Mouse (Mus musculus) cerebellum, adult 2 months (tissue): Measurements from ENCODE around the gene Trim7. TPM values are rescaled to one million over a fixed set of nuclear protein-coding genes. Genes with fewer than 3 reads are reported as not detected.
"Not testable (repeated sequence)": the region's sequence is repeated elsewhere in the genome, so short reads cannot be mapped to it uniquely, and the experiment has no call there.

Source experiments
- DNase-seq, 2 experiments: peaks; one replicate each; pipeline ENCODE4 v3.0.0; 2021
- H3K27ac ChIP-seq: fragments of 200-500 bp; 2 replicates; pipeline ENCODE4 v1.5.1; 2012; ENCODE audit warnings: low read length, control low read depth, inconsistent platforms; ENCODE audit not compliant: insufficient read depth
- H3K27me3 ChIP-seq: fragments of 200-500 bp; 2 replicates; pipeline ENCODE4 v1.6.1; 2012; ENCODE audit warnings: inconsistent platforms, mild to moderate bottlenecking, low read length, moderate library complexity; ENCODE audit not compliant: control insufficient read depth, insufficient read depth
- H3K4me1 ChIP-seq: fragments of 200-500 bp; 2 replicates; pipeline ENCODE4 v1.6.1; 2011; ENCODE audit warnings: low read length; ENCODE audit not compliant: control insufficient read depth, insufficient read depth
- H3K4me3 ChIP-seq: fragments of 200-500 bp; replicated peaks from 2 replicates; pipeline ENCODE3; 2011; ENCODE audit warnings: mild to moderate bottlenecking, low read depth, low read length, control low read depth; ENCODE audit not compliant: insufficient read depth
- CTCF ChIP-seq: fragments of 200-500 bp; IDR thresholded peaks from 2 replicates; pipeline ENCODE4 v1.5.1; 2011; ENCODE audit warnings: low read depth, mild to moderate bottlenecking, control low read depth, low read length, moderate library complexity, borderline replicate concordance; ENCODE audit not compliant: insufficient read depth
- POLR2A ChIP-seq: fragments of 200-500 bp; IDR thresholded peaks from 2 replicates; pipeline ENCODE4 v1.6.1; 2011; ENCODE audit warnings: low read length, control low read depth, borderline replicate concordance; ENCODE audit not compliant: insufficient read depth
- WGBS: fragments of 180-500 bp; shearing (Covaris S2); methylation state at CpG from one replicate; pipeline ENCODE4 v1.1.7; 2018; 5-methylcytosine and 5-hydroxymethylcytosine counted together
- polyA plus RNA-seq: library from polyadenylated mRNA; depleted of rRNA; stranded (reverse); fragments of >200 nt; gene quantifications from 2 replicates; pipeline ENCODE4 v1.2.3, GENCODE M21; 2012

Trim7 gene
- polyA plus RNA-seq, 1 experiment = 4.7 TPM

- Histone ChIP-seq H3K27me3 (no peaks in the 10 kb centered on the region), H3K4me1 (peaks cover 5% of the 10 kb centered on the region), H3K27ac (peak overlapping the region; percentile 31; the same call in 1 of the 2 replicates), H3K4me3 (peak overlapping the region; percentile 97)
- peak in 1 of 2 experiments; percentile 58 for DNase-seq
- no peak for TF ChIP-seq POLR2A
- 2% methylated on average over 23 of the region's 23 CpGs for WGBS
Observed at GRCm38 (mm10) chr11:48816281-48816781, 9.6 kb upstream of the Trim7 start.

DNA sequence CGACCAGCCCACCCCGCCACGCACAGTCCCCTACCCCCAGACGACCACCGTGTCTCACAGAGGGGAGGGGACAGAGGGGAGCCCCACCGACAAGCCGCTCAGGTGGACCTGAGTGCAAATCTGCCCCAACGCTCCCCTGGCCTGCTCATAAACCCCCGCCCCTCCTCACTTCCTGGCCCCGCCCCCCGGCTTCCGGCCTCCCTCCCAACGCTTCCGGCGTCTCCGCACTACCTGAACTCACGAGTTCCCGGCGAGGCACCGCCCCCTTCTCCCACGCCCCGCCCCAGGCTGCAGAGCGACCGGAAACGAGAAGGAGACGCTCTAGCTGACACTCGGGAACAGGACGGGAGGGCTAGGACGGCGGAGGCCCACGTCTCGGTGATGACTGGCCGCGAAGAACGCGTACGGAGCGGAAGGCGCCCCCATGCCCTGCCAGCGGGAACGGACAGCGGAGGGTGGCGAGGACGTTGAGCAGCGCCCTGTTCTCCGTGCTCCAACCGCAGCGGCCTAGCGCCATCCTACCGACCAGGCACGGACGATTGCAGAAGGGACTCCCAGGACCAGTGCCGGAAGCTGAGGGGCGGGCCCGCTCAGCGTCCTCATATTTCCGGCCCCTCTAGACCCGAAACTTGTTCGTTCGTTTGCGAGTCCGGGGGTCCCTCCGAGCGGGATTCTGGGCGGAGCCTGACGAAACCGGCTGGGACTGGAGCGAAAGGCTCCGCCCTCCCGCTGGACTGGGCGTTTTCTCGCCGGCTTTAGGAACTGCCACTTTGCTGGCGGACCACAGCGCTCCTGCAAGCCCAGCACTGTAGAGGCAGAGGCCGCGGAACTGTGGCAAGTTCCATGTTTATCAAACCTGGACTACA, 8.9 kb upstream of the Trim7 start, which contains the start of gene Trim41:
Gene Trim41 (minus strand): TSS at position 554 of the 866 bp plus-strand sequence.
- H3K4me1 ChIP-seq = peaks cover 5% of the 10 kb centered on the region
- no peaks in the 10 kb centered on the region for H3K27me3 ChIP-seq
- under 1% methylated on average over 75 of the region's 77 CpGs for WGBS
- H3K27ac ChIP-seq = peak within 1 kb of the TSS; percentile 98
- peak; percentile 99 for DNase-seq
- TF ChIP-seq CTCF = no peak
- TF ChIP-seq POLR2A = peak; percentile 54
- peak within 1 kb of the TSS; percentile 97 for H3K4me3 ChIP-seq

- Histone ChIP-seq H3K27ac (no peak overlapping the region), H3K4me3 (peak overlapping the region; percentile 97), H3K27me3 (no peaks in the 10 kb centered on the region), H3K4me1 (peaks cover 5% of the 10 kb centered on the region)
- 3% methylated on average over 9 of the region's 9 CpGs for WGBS
- DNase-seq = no peak
- TF ChIP-seq POLR2A (no peak), CTCF (no peak)
Observed at GRCm38 (mm10) chr11:48817794-48818193, 8.1 kb upstream of the Trim7 start.

DNA sequence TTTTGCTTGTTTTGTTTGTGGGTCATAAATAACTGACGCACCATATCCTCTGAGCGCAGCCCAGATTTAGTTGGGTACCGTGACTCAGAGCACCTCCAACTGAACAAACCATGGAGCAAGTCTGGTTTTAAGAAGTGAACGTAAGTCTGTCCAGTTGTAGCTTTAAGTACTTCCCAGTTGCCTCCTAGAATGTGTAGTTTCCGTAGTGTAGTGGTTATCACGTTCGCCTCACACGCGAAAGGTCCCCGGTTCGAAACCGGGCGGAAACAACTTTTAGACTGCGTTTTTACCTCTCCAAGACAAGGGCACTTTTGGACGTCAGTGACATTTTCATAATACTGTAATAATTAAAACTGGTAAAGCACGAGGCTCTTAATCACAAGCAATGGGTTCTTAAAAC, 7.6 kb upstream of the Trim7 start:
- Histone ChIP-seq H3K4me3 (peak overlapping the region; percentile 52), H3K4me1 (peaks cover 5% of the 10 kb centered on the region), H3K27ac (no peak overlapping the region), H3K27me3 (no peaks in the 10 kb centered on the region)
- DNase-seq = peak; percentile 85 to 86
- no peak for TF ChIP-seq POLR2A
- no peak for TF ChIP-seq CTCF
- WGBS = under 1% methylated on average over 16 of the region's 16 CpGs

GRCm38 (mm10) chr11:48819614-48820307, 6.2 kb upstream of the Trim7 start:
- no peak for DNase-seq

DNA sequence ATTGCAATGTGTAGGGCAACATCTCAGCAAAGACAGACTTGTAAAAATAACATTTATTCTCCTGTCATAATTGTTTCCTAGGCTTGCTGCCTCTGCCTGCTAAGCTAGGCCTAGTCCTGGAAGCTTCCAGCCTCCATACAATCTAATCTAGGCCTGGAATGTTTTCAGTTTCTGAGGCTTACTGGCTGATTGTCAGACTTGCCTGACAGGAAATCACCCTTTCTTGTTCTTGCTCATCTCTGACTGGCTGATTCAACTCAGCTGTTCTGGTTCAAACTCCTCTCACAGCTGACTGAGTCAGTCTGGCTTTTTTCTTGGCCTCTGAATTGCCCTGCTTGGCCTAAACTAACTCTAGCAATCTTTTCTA, 5.6 kb upstream of the Trim7 start:
- Histone ChIP-seq H3K27ac (no peak overlapping the region), H3K27me3 (no peaks in the 10 kb centered on the region), H3K4me1 (peaks cover 5% of the 10 kb centered on the region), H3K4me3 (no peak overlapping the region)
- TF ChIP-seq POLR2A (no peak), CTCF (no peak)
- DNase-seq = no peak

More at GRCm38 (mm10) chr11:48819614-48820307, 6.2 kb upstream of the Trim7 start:
- 80% methylated on average over 7 of the region's 7 CpGs for WGBS
- TF ChIP-seq CTCF = no peak
- TF ChIP-seq POLR2A = no peak
- Histone ChIP-seq H3K27me3 (no peaks in the 10 kb centered on the region), H3K4me1 (peaks cover 5% of the 10 kb centered on the region), H3K4me3 (no peak overlapping the region), H3K27ac (no peak overlapping the region)

DNA sequence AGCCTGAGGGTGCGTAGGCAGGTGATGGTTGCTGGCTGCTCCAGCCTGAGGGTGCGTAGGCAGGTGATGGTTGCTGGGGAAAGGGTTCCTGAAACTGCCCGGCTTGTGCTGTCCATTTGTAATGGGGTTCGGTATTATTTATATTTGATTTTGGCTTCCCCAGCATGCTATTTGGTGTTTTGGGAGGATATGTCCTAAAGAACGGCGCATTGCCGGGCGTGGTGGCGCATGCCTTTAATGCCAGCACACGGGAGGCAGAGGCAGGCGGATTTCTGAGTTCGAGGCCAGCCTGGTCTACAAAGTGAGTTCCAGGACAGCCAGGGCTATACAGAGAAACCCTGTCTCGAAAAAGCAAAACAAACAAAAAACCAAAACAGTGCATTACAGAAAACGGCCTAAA, 4.6 kb upstream of the Trim7 start:
- WGBS = 82% methylated on average over 14 of the region's 14 CpGs
- H3K4me3 ChIP-seq, DNase-seq, H3K4me1 ChIP-seq, H3K27me3 ChIP-seq, H3K27ac ChIP-seq: not testable (repeated sequence)

GRCm38 (mm10) chr11:48822768-48823512, 3.0 kb upstream of the Trim7 start:
- no peak for TF ChIP-seq CTCF
- TF ChIP-seq POLR2A = no peak
- WGBS = 37% methylated on average over 14 of the region's 14 CpGs
- no peak overlapping the region for H3K27ac ChIP-seq
- H3K4me3 ChIP-seq = peak overlapping the region; percentile 44
- no peak for DNase-seq
- no peaks in the 10 kb centered on the region for H3K27me3 ChIP-seq
- H3K4me1 ChIP-seq = no peaks in the 10 kb centered on the region
